10 mouse cellular contexts compared by ENCODE assay signal in genomic region chr14:12822491-12823219, GRCm38 (mm10). TPM values are rescaled to one million over a fixed set of nuclear protein-coding genes. Genes with fewer than 3 reads are reported as not detected.
A peak's percentile ranks its signal among the peaks of the same experiment; 100 is the strongest.
DNase-seq lines count a peak whose midpoint lies in the region; ATAC-seq and TF ChIP-seq lines count a peak whose summit lies in the region.
"Had no signal": no experiment of that assay in that cellular context is flagged by ENCODE, and none has a peak within 500 bp of the region (broad histone marks: within the 10 kb centered on the region; RNA-seq: fewer than 3 reads in every experiment).

Cadps (minus strand) TSS chr14:12823079.

- H3K9ac ChIP-seq in kidney, postnatal 0 days (ENCODE audit: low read depth, low read length), result no peak within 1 kb of the TSS
- H3K9ac ChIP-seq in forebrain, embryonic 16.5 days (replicated peaks; ENCODE audit: low read depth, low read length), result peak within 1 kb of the TSS; percentile 96

- 0 out of 2 replicates have a peak, but pooled peaks cover 9% of the 10 kb centered on the region for H3K4me1 ChIP-seq in kidney, postnatal 0 days (replicated peaks; ENCODE audit: insufficient read depth, low read length)
- H3K4me1 ChIP-seq in forebrain, embryonic 16.5 days (replicated peaks; ENCODE audit: control insufficient read depth, insufficient read depth, low read length), result peaks cover 26% of the 10 kb centered on the region

- TF ChIP-seq CTCF in kidney, postnatal 0 days (IDR thresholded peaks at IDR 0.05; ENCODE audit: low read depth), result no peak

- H3K4me2 ChIP-seq in kidney, postnatal 0 days (ENCODE audit: low read length), result peak within 1 kb of the TSS; percentile 69
- H3K4me2 ChIP-seq in forebrain, embryonic 16.5 days (ENCODE audit: low read length), result peak within 1 kb of the TSS; percentile 47

- H3K27me3 ChIP-seq in kidney, postnatal 0 days (ENCODE audit: insufficient read depth, low read length), result peaks cover 20% of the 10 kb centered on the region
- H3K27me3 ChIP-seq in forebrain, embryonic 16.5 days (replicated peaks; ENCODE audit: control insufficient read depth, insufficient read depth, low read length), result no peaks in the 10 kb centered on the region

- peak; percentile 1 for DNase-seq in kidney, postnatal 0 days (ENCODE audit: low spot score)
- no peak for DNase-seq in kidney, postnatal 36 days
- peak; percentile 83 for DNase-seq in cerebellum, adult 11-12 months
- peak; percentile 79 to 81 for DNase-seq in layer of hippocampus, postnatal 36 days
- peak; percentile 81 for DNase-seq in neural tube, embryonic 10.5 days (ENCODE audit: extremely low spot score, low spot score)
- no peak for DNase-seq in spleen, postnatal 4 days (ENCODE audit: low spot score in 2 of 2)
- no peak for DNase-seq in kidney, postnatal 25 days

- no peaks in the 10 kb centered on the region for H3K9me3 ChIP-seq in kidney, postnatal 0 days (replicated peaks; ENCODE audit: low read length)
- no peaks in the 10 kb centered on the region for H3K9me3 ChIP-seq in forebrain, embryonic 16.5 days (ENCODE audit: control insufficient read depth, low read length)

- no peak within 1 kb of the TSS for H3K27ac ChIP-seq in kidney, postnatal 0 days
- H3K27ac ChIP-seq in forebrain, embryonic 16.5 days (ENCODE audit: low read length), result peak within 1 kb of the TSS; percentile 99

- no peaks in the 10 kb centered on the region for H3K36me3 ChIP-seq in kidney, postnatal 0 days (ENCODE audit: insufficient read depth, low read length)
- H3K36me3 ChIP-seq in forebrain, embryonic 16.5 days (ENCODE audit: control insufficient read depth, insufficient read depth), result no peaks in the 10 kb centered on the region

- H3K4me3 ChIP-seq in kidney, postnatal 0 days (replicated peaks; ENCODE audit: low read depth, low read length), result peak within 1 kb of the TSS; percentile 35
- peak within 1 kb of the TSS; percentile 83 for H3K4me3 ChIP-seq in forebrain, embryonic 16.5 days (replicated peaks; ENCODE audit: low read length)
- H3K4me3 ChIP-seq: myocyte had no signal

- 1% methylated on average over 70 of the region's 71 CpGs for WGBS in kidney, postnatal 0 days
- under 1% methylated on average over 62 of the region's 71 CpGs for WGBS in forebrain, embryonic 16.5 days

- ATAC-seq in kidney, postnatal 0 days (replicated peaks; ENCODE audit: low FRiP score, low read depth), result no peak
- peak; percentile 79 for ATAC-seq in forebrain, embryonic 16.5 days

RNA-seq across cellular contexts. Expression of gene Cadps, which starts in this region (rescaled TPM):
- polyA plus RNA-seq in kidney, postnatal 0 days (2015; fragmentation: Nextera tagmentation; extraction: Ambion mirVana), result 0.13 and 0.18 TPM in 2 replicates
- 28.7 and 30.3 TPM in 2 replicates for polyA plus RNA-seq in forebrain, embryonic 16.5 days (2015; fragmentation: Nextera tagmentation; extraction: Ambion mirVana)
- 100 to 1,000 TPM; 233 to 235 TPM for total RNA-seq in layer of hippocampus, postnatal 36 days (2021)
- polyA plus RNA-seq: myocyte, Patski had no signal

Comparison
In these comparisons a context has a peak if more than half of its experiments do, and no peak if none do; other contexts are left out.
1. RNA of gene Cadps (polyA plus RNA-seq): 28.7 to 30.3 TPM in forebrain, embryonic 16.5 days; 0.13 to 0.18 TPM in kidney, postnatal 0 days; every median in the first group is over 10 times any median in the second.
2. Peak in DNase-seq, H3K4me3 ChIP-seq and H3K4me2 ChIP-seq in kidney, postnatal 0 days; RNA of the gene not detected or under 1 TPM.
3. DNase-seq: peak in cerebellum, adult 11-12 months (single experiment), layer of hippocampus, postnatal 36 days (2 of 2) and neural tube, embryonic 10.5 days (single experiment); none in kidney, postnatal 36 days (0 of 2), spleen, postnatal 4 days (0 of 2) and kidney, postnatal 25 days (0 of 2).